Comparison of ENCODE assay signal across 9 mouse cellular contexts in genomic region chr16:24395100-24395499, GRCm38 (mm10). TPM values are rescaled to one million over a fixed set of nuclear protein-coding genes. Genes with fewer than 3 reads are reported as not detected.
DNase-seq lines count a peak whose midpoint lies in the region; ATAC-seq lines count a peak whose summit lies in the region.
"Had no signal": no experiment of that assay in that cellular context is flagged by ENCODE, and none has a peak within 500 bp of the region (broad histone marks: within the 10 kb centered on the region; RNA-seq: fewer than 3 reads in every experiment).

No protein-coding gene starts in this region.

- no peak for ATAC-seq in liver, embryonic 16.5 days (ENCODE audit: low read depth)
- ATAC-seq: Patski had no signal

- H3K4me1 ChIP-seq in brown adipose tissue, adult 24 weeks (ENCODE audit: control insufficient read depth, insufficient read depth, insufficient read length, low read length): peaks cover 6% of the 10 kb centered on the region; the same call in 1 of the 2 replicates
- peaks cover 3% of the 10 kb centered on the region; the same call in 1 of the 2 replicates for H3K4me1 ChIP-seq in liver, embryonic 16.5 days (ENCODE audit: control insufficient read depth, low read depth, low read length)

- peak overlapping the region; percentile 26; the same call in 1 of the 2 replicates for H3K27ac ChIP-seq in brown adipose tissue, adult 24 weeks (replicated peaks; ENCODE audit: low read depth, low read length)
- peak overlapping the region; percentile 79 for H3K27ac ChIP-seq in liver, embryonic 16.5 days (ENCODE audit: low read length)

- WGBS in liver, embryonic 16.5 days (ENCODE audit: insufficient replicate concordance): 52% methylated on average over 2 of the region's 2 CpGs

- H3K4me3 ChIP-seq in brown adipose tissue, adult 24 weeks (ENCODE audit: insufficient read depth, low read depth, low read length): peak overlapping the region; percentile 93; the same call in 1 of the 2 replicates
- peak overlapping the region; percentile 68; the same call in 1 of the 2 replicates for H3K4me3 ChIP-seq in liver, embryonic 16.5 days (ENCODE audit: low read depth, low read length)

- H3K9ac ChIP-seq in liver, embryonic 16.5 days (ENCODE audit: low read depth, low read length): peak overlapping the region; percentile 35; the same call in 1 of the 2 replicates

- peak overlapping the region; percentile 61 for H3K4me2 ChIP-seq in liver, embryonic 16.5 days (ENCODE audit: low read depth, low read length)

- intact Hi-C loops in heart, postnatal 10 days (cut with DNase I): no loop called here

- peak; percentile 44 for DNase-seq in kidney, adult 18-20 months
- DNase-seq in kidney, postnatal 4 days: no peak
- DNase-seq in heart, postnatal 10 days: peak; percentile 35 to 46
- no peak for DNase-seq in right cerebral cortex, postnatal 25 days
- DNase-seq in right cerebral cortex, postnatal 4 days: no peak
- no peak for DNase-seq in thymus, postnatal 4 days

- H3K27me3 ChIP-seq in liver, embryonic 16.5 days (ENCODE audit: control insufficient read depth, insufficient read depth, low read depth, low read length): peaks cover 21% of the 10 kb centered on the region
- H3K27me3 ChIP-seq: Patski had no signal

- H3K9me3 ChIP-seq in liver, embryonic 16.5 days (replicated peaks; ENCODE audit: control insufficient read depth, low read length): no peaks in the 10 kb centered on the region

- no peaks in the 10 kb centered on the region for H3K36me3 ChIP-seq in liver, embryonic 16.5 days (ENCODE audit: control insufficient read depth, insufficient read depth)

RNA-seq across cellular contexts. Expression of gene Lpp, which starts 1.8 kb away (rescaled TPM):
- 6.7 and 7.2 TPM in 2 replicates for polyA plus RNA-seq in brown adipose tissue, adult 24 weeks (2012; ENCODE audit: insufficient read depth, insufficient read length, missing spikeins)
- total RNA-seq in heart, postnatal 10 days (2021): 10 to 100 TPM; 58.8 TPM
- polyA plus RNA-seq in liver, embryonic 16.5 days (2015; fragmentation: Nextera tagmentation; extraction: Ambion mirVana): 8.5 and 10.3 TPM in 2 replicates

Comparison
In these comparisons a context has a peak if more than half of its experiments do, and no peak if none do; other contexts are left out.
1. DNase-seq: peak in kidney, adult 18-20 months (single experiment) and heart, postnatal 10 days (2 of 2); none in kidney, postnatal 4 days (0 of 2), right cerebral cortex, postnatal 25 days (single experiment), right cerebral cortex, postnatal 4 days (single experiment) and thymus, postnatal 4 days (single experiment).